Mouse (Mus musculus): ENCODE results near the gene Igfbp4. TPM values are rescaled to one million over a fixed set of nuclear protein-coding genes. Genes with fewer than 3 reads are reported as not detected.

The Igfbp4 gene
- total RNA-seq, 2 experiments from 2014 or later = 188 to 327 TPM

GRCm38 (mm10) chr11:99077869-99078268, 36.8 kb downstream of the Igfbp4 start:
- no peak for ATAC-seq (replicated peaks; ENCODE audit: poor library complexity)

GRCm38 (mm10) chr11:99080902-99081543, 40.0 kb downstream of the Igfbp4 start:
- peak; percentile 55 for ATAC-seq (replicated peaks; ENCODE audit: poor library complexity)

GRCm38 (mm10) chr11:99081566-99081965, 40.5 kb downstream of the Igfbp4 start:
- ATAC-seq (replicated peaks; ENCODE audit: poor library complexity) = no peak

- no peak for ATAC-seq (replicated peaks; ENCODE audit: poor library complexity)
Observed at GRCm38 (mm10) chr11:99082098-99082497, 41.1 kb downstream of the Igfbp4 start.

GRCm38 (mm10) chr11:99083516-99083915, 42.5 kb downstream of the Igfbp4 start:
- ATAC-seq (replicated peaks; ENCODE audit: poor library complexity) = no peak

- no peak for ATAC-seq (replicated peaks; ENCODE audit: poor library complexity)
Observed at GRCm38 (mm10) chr11:99084366-99084765, 43.3 kb downstream of the Igfbp4 start.

- no peak for ATAC-seq (replicated peaks; ENCODE audit: poor library complexity)
Observed at GRCm38 (mm10) chr11:99088486-99088885, 47.4 kb downstream of the Igfbp4 start.

- no peak for ATAC-seq (replicated peaks; ENCODE audit: poor library complexity)
Observed at GRCm38 (mm10) chr11:99089077-99089601, 48.1 kb downstream of the Igfbp4 start, which contains the start of gene Tns4. Tns4 (minus strand) TSS chr11:99089306.

- no peak for ATAC-seq (replicated peaks; ENCODE audit: poor library complexity)
Observed at GRCm38 (mm10) chr11:99090391-99090790, 49.3 kb downstream of the Igfbp4 start.

- no peak for ATAC-seq (replicated peaks; ENCODE audit: poor library complexity)
Observed at GRCm38 (mm10) chr11:99091666-99092065, 50.6 kb downstream of the Igfbp4 start.

- no peak for ATAC-seq (replicated peaks; ENCODE audit: poor library complexity)
Observed at GRCm38 (mm10) chr11:99093740-99094139, 52.7 kb downstream of the Igfbp4 start.

- no peak for ATAC-seq (replicated peaks; ENCODE audit: poor library complexity)
Observed at GRCm38 (mm10) chr11:99094911-99095676, 54.0 kb downstream of the Igfbp4 start.

- no peak for ATAC-seq (replicated peaks; ENCODE audit: poor library complexity)
Observed at GRCm38 (mm10) chr11:99095759-99096158, 54.7 kb downstream of the Igfbp4 start.

- no peak for ATAC-seq (replicated peaks; ENCODE audit: poor library complexity)
Observed at GRCm38 (mm10) chr11:99096417-99096816, 55.4 kb downstream of the Igfbp4 start.

GRCm38 (mm10) chr11:99096996-99097774, 56.1 kb downstream of the Igfbp4 start:
- no peak for ATAC-seq (replicated peaks; ENCODE audit: poor library complexity)

GRCm38 (mm10) chr11:99098924-99099323, 57.9 kb downstream of the Igfbp4 start:
- no peak for ATAC-seq (replicated peaks; ENCODE audit: poor library complexity)

GRCm38 (mm10) chr11:99099516-99099915, 58.5 kb downstream of the Igfbp4 start:
- no peak for ATAC-seq (replicated peaks; ENCODE audit: poor library complexity)

- no peak for ATAC-seq (replicated peaks; ENCODE audit: poor library complexity)
Observed at GRCm38 (mm10) chr11:99100215-99100614, 59.2 kb downstream of the Igfbp4 start.

- ATAC-seq (replicated peaks; ENCODE audit: poor library complexity) = no peak
Observed at GRCm38 (mm10) chr11:99101693-99102092, 60.6 kb downstream of the Igfbp4 start.

GRCm38 (mm10) chr11:99102575-99103270, 61.7 kb downstream of the Igfbp4 start:
- ATAC-seq (replicated peaks; ENCODE audit: poor library complexity) = peak; percentile 40
